Mouse (Mus musculus) heart, adult 2 months (tissue): ENCODE data around the gene Ap1b1. TPM values are rescaled to one million over a fixed set of nuclear protein-coding genes. Genes with fewer than 3 reads are reported as not detected.
A peak's percentile ranks its signal among the peaks of the same experiment; 100 is the strongest.

ENCODE experiments used
- DNase-seq, 2 experiments: peaks; one replicate each; pipeline ENCODE4 v3.0.0; 2021
- H3K27ac ChIP-seq: fragments of 200-600 bp; 2 replicates; pipeline ENCODE4 v1.8.1; 2022
- H3K27me3 ChIP-seq: fragments of 200-500 bp; 2 replicates; pipeline ENCODE4 v1.6.1; 2012; ENCODE audit warnings: mild to moderate bottlenecking, low read length, inconsistent platforms, mixed read lengths; ENCODE audit not compliant: control insufficient read depth, insufficient read depth
- H3K36me3 ChIP-seq: fragments of 200-500 bp; 2 replicates; pipeline ENCODE4 v1.6.1; 2012; ENCODE audit warnings: low read length, inconsistent platforms; ENCODE audit not compliant: control insufficient read depth, insufficient read depth
- H3K4me1 ChIP-seq: fragments of 200-500 bp; 2 replicates; pipeline ENCODE4 v1.6.1; 2011; ENCODE audit warnings: low read length; ENCODE audit not compliant: control insufficient read depth, insufficient read depth
- H3K4me3 ChIP-seq: fragments of 200-600 bp; 2 replicates; pipeline ENCODE4 v1.8.1; 2022
- H3K79me2 ChIP-seq: fragments of 200-500 bp; replicated peaks from 2 replicates; pipeline ENCODE4 v1.6.1; 2012; ENCODE audit warnings: mild to moderate bottlenecking, inconsistent platforms, low read length, moderate library complexity, mixed read lengths; ENCODE audit not compliant: control insufficient read depth, insufficient read depth
- H3K9ac ChIP-seq: fragments of 200-500 bp; 2 replicates; pipeline ENCODE4 v1.6.1; 2012; ENCODE audit warnings: low read depth, mild to moderate bottlenecking, control low read depth, inconsistent platforms, low read length, mixed read lengths
- CTCF ChIP-seq: fragments of 200-600 bp; IDR thresholded peaks from 2 replicates; pipeline ENCODE4 v1.8.1; 2022; ENCODE audit warnings: antibody characterized with exemption, mild to moderate bottlenecking, moderate library complexity
- EP300 ChIP-seq: fragments of 200-500 bp; IDR thresholded peaks from 2 replicates; pipeline ENCODE4 v1.6.1; 2011; ENCODE audit warnings: low read depth, low read length, control low read depth; ENCODE audit not compliant: insufficient read depth
- POLR2A ChIP-seq: fragments of 200-500 bp; IDR thresholded peaks from 2 replicates; pipeline ENCODE4 v1.6.1; 2011; ENCODE audit warnings: mild to moderate bottlenecking, low read depth, low read length, control low read depth; ENCODE audit not compliant: insufficient read depth
- WGBS: fragments of 180-500 bp; shearing (Covaris S2); methylation state at CpG from one replicate; pipeline ENCODE4 v1.1.7; 2018; 5-methylcytosine and 5-hydroxymethylcytosine counted together
- intact Hi-C: fragments of 180-260 bp; cut with DNase I; formaldehyde crosslinking; loops from one replicate; pipeline ENCODE4 v1.15.1; 2025
- polyA plus RNA-seq: library from polyadenylated mRNA; depleted of rRNA; stranded (reverse); fragments of >200 nt; gene quantifications from 2 replicates; pipeline ENCODE4 v1.2.3, GENCODE M21; 2012
- total RNA-seq, 2 experiments: library from RNA; stranded (reverse); gene quantifications; 2 replicates each; pipeline ENCODE4 v1.2.3; 2021

Ap1b1 gene
- total and polyA plus RNA-seq, 3 experiments, result 48.1 to 64.2 (median 48.6) TPM

DNA sequence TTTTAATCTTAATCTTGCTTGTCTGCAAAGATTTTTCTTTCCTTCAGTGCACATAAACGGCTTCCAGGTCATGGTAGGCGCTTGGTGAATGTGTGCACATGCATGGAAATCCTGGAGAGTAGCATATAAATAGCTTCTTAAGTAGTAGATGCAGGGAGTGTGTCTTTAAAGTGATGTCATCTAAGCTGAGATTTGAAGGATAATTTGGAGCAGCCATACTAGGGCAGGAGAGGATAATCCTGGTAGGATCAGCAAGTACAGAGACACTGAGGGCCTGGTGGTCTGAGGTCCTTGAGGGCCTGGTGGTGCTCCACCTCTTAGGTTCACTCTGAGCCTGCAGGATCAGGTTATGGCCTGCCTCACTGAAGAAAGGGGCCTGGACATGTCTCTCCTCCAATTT, 5.8 kb downstream of the Ap1b1 start:
- intact Hi-C loops, result no loop called here
- H3K4me1 ChIP-seq, result peaks cover 11% of the 10 kb centered on the region
- no peak overlapping the region for H3K4me3 ChIP-seq
- no peak for TF ChIP-seq EP300
- no peak for TF ChIP-seq CTCF
- no peak for TF ChIP-seq POLR2A
- WGBS, result 51% methylated on average over 2 of the region's 2 CpGs
- DNase-seq, result no peak
- H3K79me2 ChIP-seq, result no peaks in the 10 kb centered on the region; the same call in 1 of the 2 replicates
- no peak overlapping the region for H3K27ac ChIP-seq
- no peaks in the 10 kb centered on the region for H3K27me3 ChIP-seq
- no peak overlapping the region for H3K9ac ChIP-seq
- peaks cover 8% of the 10 kb centered on the region for H3K36me3 ChIP-seq

DNA sequence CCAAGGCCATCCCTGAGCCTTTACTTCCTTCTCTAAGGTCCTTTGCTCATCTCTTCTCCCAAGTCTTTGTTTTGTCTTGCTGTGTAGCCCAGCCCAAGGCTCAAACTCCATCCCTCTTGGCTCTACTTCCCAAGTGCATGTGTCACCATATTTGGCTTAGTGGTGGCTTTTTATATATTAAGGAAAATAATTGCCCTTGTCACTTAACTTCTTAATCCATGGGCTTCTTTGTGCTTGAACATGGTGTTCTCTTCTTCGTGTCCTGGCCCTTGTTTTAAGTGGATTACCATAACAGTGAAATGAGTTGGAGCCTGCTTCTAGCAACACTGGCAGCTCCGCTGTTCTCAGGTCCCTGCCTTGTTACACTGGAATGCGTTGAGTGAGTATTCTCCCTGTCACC, 9.1 kb downstream of the Ap1b1 start:
- no peak overlapping the region for H3K4me3 ChIP-seq
- H3K36me3 ChIP-seq, result peaks cover 9% of the 10 kb centered on the region
- peaks cover 9% of the 10 kb centered on the region for H3K4me1 ChIP-seq
- intact Hi-C loops, result no loop called here
- H3K27me3 ChIP-seq, result no peaks in the 10 kb centered on the region
- 55% methylated on average over 3 of the region's 3 CpGs for WGBS
- TF ChIP-seq EP300 (no peak), POLR2A (no peak), CTCF (no peak)
- DNase-seq, result no peak
- no peaks in the 10 kb centered on the region for H3K79me2 ChIP-seq
- no peak overlapping the region for H3K9ac ChIP-seq
- H3K27ac ChIP-seq, result no peak overlapping the region

DNA sequence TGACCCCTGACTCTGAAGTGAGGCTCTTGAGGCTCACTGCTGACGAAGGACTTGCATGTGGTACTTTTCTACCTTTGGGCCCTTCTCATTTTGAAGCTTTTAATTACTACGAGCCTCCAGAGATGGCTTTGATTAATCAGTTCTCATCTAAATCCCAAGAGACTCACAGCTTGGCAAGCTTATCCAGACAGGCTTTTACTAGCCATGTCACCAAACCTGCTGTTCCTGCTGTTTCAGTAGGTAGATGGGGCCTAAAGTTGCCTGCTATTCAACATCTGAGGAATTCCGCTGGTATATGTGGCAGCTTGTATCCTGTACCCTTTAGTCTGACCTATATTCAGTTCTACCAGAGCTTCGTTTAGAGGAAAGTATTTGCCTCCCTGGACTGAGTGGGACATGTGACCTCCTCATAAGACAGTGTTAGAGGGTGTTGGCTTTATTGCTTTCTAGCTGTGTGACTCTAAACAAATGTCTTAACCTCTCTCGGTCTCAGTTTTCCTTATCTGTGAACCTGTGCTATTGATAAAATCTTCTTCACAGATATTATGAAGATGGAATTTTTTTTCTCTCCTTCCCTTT, 10.1 kb downstream of the Ap1b1 start:
- Histone ChIP-seq H3K36me3 (peaks cover 9% of the 10 kb centered on the region), H3K4me3 (no peak overlapping the region), H3K27me3 (no peaks in the 10 kb centered on the region), H3K79me2 (no peaks in the 10 kb centered on the region), H3K27ac (no peak overlapping the region), H3K9ac (no peak overlapping the region), H3K4me1 (peaks cover 9% of the 10 kb centered on the region)
- WGBS, result 76% methylated on average over 5 of the region's 5 CpGs
- no peak for DNase-seq
- intact Hi-C loops, result no loop called here
- TF ChIP-seq CTCF, result no peak

GRCm38 (mm10) chr11:4998352-4998751, 11.7 kb downstream of the Ap1b1 start:
- TF ChIP-seq CTCF (peak; percentile 57), POLR2A (no peak), EP300 (no peak)
- no peak for DNase-seq
- WGBS, result 28% methylated on average over 3 of the region's 3 CpGs

DNA sequence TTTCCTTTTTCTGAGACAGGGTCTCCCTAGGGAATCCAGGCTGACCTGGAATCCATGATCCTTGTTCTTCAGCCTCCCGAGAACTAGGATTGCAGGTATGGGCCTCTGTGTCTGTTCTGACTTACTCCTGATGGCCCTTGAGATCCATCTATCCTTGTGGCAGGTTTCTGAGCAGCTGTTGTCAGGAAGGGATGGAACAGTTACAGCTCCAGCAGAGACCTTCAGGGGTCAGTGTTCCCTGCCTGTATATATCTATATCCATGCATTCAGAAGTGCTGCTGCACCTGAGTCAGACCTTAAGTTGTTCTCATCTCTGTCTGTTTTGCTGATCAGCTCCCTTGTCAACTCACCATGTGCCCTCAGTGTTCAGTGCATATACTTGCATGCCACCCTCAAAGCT, 12.1 kb downstream of the Ap1b1 start:
- 69% methylated on average over 1 of the region's 1 CpGs for WGBS
- Histone ChIP-seq H3K27ac (no peak overlapping the region), H3K9ac (no peak overlapping the region), H3K36me3 (peaks cover 9% of the 10 kb centered on the region), H3K4me3 (no peak overlapping the region), H3K27me3 (no peaks in the 10 kb centered on the region), H3K79me2 (no peaks in the 10 kb centered on the region), H3K4me1 (peaks cover 9% of the 10 kb centered on the region)
- intact Hi-C loops, result no loop called here
- no peak for DNase-seq
- TF ChIP-seq CTCF, result no peak
- TF ChIP-seq POLR2A, result no peak
- TF ChIP-seq EP300, result no peak

More at GRCm38 (mm10) chr11:4998352-4998751, 11.7 kb downstream of the Ap1b1 start:
- Histone ChIP-seq H3K36me3 (peaks cover 9% of the 10 kb centered on the region), H3K4me1 (peaks cover 9% of the 10 kb centered on the region), H3K27ac (no peak overlapping the region), H3K9ac (no peak overlapping the region), H3K4me3 (no peak overlapping the region), H3K79me2 (no peaks in the 10 kb centered on the region), H3K27me3 (no peaks in the 10 kb centered on the region)
- intact Hi-C loops, result no loop called here

- intact Hi-C loops, result no loop called here
- no peaks in the 10 kb centered on the region for H3K27me3 ChIP-seq
- no peak overlapping the region for H3K4me3 ChIP-seq
- H3K9ac ChIP-seq, result no peak overlapping the region
- TF ChIP-seq POLR2A, result no peak
- no peak for TF ChIP-seq CTCF
- H3K79me2 ChIP-seq, result no peaks in the 10 kb centered on the region
- H3K36me3 ChIP-seq, result peaks cover 9% of the 10 kb centered on the region
- no peak overlapping the region for H3K27ac ChIP-seq
- DNase-seq, result no peak
- WGBS, result 96% methylated on average over 1 of the region's 1 CpGs
- H3K4me1 ChIP-seq, result peaks cover 9% of the 10 kb centered on the region
These were observed 13.6 kb downstream of the Ap1b1 start for GRCm38 (mm10) chr11:5000241-5000640.
